Mouse (Mus musculus): Measurements from ENCODE around the gene Duxbl1.
"Not testable (repeated sequence)": the region's sequence is repeated elsewhere in the genome, so short reads cannot be mapped to it uniquely, and the experiment has no call there.

DNA sequence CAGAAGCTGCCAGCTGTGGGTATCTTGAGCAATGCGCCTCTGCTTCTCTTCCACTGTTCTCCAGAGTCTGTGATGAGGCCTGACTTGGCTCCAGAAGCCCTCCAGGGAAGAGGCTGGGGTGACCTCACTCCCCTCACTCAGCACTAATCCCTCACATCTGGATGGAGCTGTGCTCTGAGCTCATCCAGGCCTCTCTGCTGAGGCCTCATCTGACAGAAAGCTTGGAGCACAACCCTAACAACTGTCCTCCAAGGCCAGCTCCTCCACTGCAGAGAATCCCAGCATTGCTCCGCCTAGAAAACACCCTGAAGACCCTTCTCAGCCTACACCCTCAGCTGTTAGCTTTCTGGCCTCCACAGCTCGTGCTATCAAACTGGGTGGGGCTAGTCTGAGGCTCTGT lies 56.0 kb downstream of the Duxbl1 start:
- not testable (repeated sequence) for TF ChIP-seq CTCF (IDR thresholded peaks at IDR 0.05; ENCODE audit: insufficient read depth, low read length); POLR2A (IDR thresholded peaks at IDR 0.05; ENCODE audit: borderline replicate concordance, extremely low read depth, low read depth, low read length)
